Mouse (Mus musculus) liver, embryonic 14.5 days (tissue): ENCODE results near the gene Ankrd63.

Experiments used
- CTCF ChIP-seq: IDR thresholded peaks from 2 replicates; pipeline ENCODE4 v1.5.1; 2016; ENCODE audit warnings: antibody characterized with exemption, low read depth, control low read depth
- EP300 ChIP-seq: IDR thresholded peaks from 2 replicates; pipeline ENCODE4 v1.6.1; 2016; ENCODE audit warnings: antibody characterized with exemption, low read depth

GRCm38 (mm10) chr2:118667181-118667580 lies 36.6 kb downstream of the Ankrd63 start:
- TF ChIP-seq EP300 (no peak), CTCF (no peak)
